Comparison of ENCODE assay signal across 8 mouse cellular contexts in the genomic region with DNA sequence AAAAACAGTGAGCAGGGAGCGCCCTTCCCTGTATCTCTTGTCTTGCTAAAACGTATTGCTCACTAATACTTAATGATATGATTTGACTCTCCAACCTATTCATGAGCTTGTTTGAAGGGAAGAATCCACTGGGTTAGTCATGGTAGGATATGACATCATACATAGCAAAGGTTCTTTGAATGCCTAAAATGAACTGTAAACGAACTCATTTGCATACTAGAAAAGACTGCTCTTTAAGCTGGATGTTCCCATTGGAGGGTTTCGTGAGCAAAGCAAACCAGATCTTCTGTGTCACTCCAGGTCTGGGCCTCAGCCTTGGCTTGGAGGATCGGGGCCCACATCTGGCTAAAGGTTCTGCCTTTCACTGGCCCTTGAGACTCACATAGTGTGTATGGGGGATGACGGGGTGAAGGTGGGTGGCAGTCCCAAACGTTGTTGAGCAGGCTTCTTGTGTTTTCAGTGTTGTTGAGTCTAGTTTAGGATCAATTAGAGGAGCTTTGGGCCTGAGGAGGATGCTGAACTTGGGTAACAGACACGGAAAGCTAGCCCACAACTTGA. TPM values are rescaled to one million over a fixed set of nuclear protein-coding genes. Genes with fewer than 3 reads are reported as not detected.
DNase-seq lines count a peak whose midpoint lies in the region; ATAC-seq and TF ChIP-seq lines count a peak whose summit lies in the region.

No protein-coding gene starts in this region.

- H3K9ac ChIP-seq in heart, embryonic 14.5 days (ENCODE audit: low read length), result no peak overlapping the region
- peak overlapping the region; percentile 65 for H3K9ac ChIP-seq in CH12.LX (ENCODE audit: insufficient read depth, low read depth)
- H3K9ac ChIP-seq in forebrain, embryonic 11.5 days (ENCODE audit: low read length), result no peak overlapping the region
- H3K9ac ChIP-seq in limb, embryonic 14.5 days (ENCODE audit: low read depth, low read length, severe bottlenecking), result no peak overlapping the region

- H3K4me2 ChIP-seq in heart, embryonic 14.5 days (ENCODE audit: low read length), result peak overlapping the region; percentile 95; the same call in 1 of the 2 replicates
- peak overlapping the region; percentile 41 for H3K4me2 ChIP-seq in CH12.LX (ENCODE audit: insufficient read depth, low read depth, poor library complexity, severe bottlenecking)
- H3K4me2 ChIP-seq in forebrain, embryonic 11.5 days (ENCODE audit: low read depth, low read length, severe bottlenecking), result no peak overlapping the region
- no peak overlapping the region; the same call in 1 of the 2 replicates for H3K4me2 ChIP-seq in limb, embryonic 14.5 days (replicated peaks; ENCODE audit: low read depth, low read length, severe bottlenecking)

- WGBS in heart, embryonic 14.5 days, result 58% methylated on average over 8 of the region's 8 CpGs
- 62% methylated on average over 8 of the region's 8 CpGs for WGBS in forebrain, embryonic 11.5 days
- WGBS in limb, embryonic 14.5 days, result 63% methylated on average over 8 of the region's 8 CpGs

- intact Hi-C loops in left cerebral cortex, postnatal 36 days (cut with DNase I), result loop anchor here (1.0 kb wide), 1 partner anchor 50 kb away; no protein-coding TSS in a partner anchor

- H3K4me3 ChIP-seq in heart, embryonic 14.5 days (ENCODE audit: control insufficient read depth in 1 of 2, insufficient read depth in 1 of 2, low read depth in 1 of 2, low read length in 2 of 2), result peak overlapping the region in 1 of 2 experiments; percentile 82; a peak in 1 of 4 replicates
- H3K4me3 ChIP-seq in CH12.LX (replicated peaks in 1 of 3; ENCODE audit: low read depth in 2 of 3, low read length in 2 of 3, poor library complexity in 1 of 3), result peak overlapping the region; percentile 31 to 83 (median 49)
- H3K4me3 ChIP-seq in forebrain, embryonic 11.5 days (ENCODE audit: low read depth, low read length), result no peak overlapping the region
- 0 out of 2 replicates have a peak overlapping the region, but pooled peaks have one; percentile 74 for H3K4me3 ChIP-seq in limb, embryonic 14.5 days (replicated peaks; ENCODE audit: low read length)

- no peaks in the 10 kb centered on the region for H3K9me3 ChIP-seq in heart, embryonic 14.5 days (ENCODE audit: control insufficient read depth, low read length)
- no peaks in the 10 kb centered on the region for H3K9me3 ChIP-seq in CH12.LX (replicated peaks; ENCODE audit: low read length)
- no peaks in the 10 kb centered on the region for H3K9me3 ChIP-seq in forebrain, embryonic 11.5 days (ENCODE audit: control insufficient read depth, low read length)
- no peaks in the 10 kb centered on the region for H3K9me3 ChIP-seq in limb, embryonic 14.5 days (ENCODE audit: control insufficient read depth, low read length)

- DNase-seq in heart, adult 9 months (ENCODE audit: low spot score in 2 of 2), result no peak
- peak; percentile 66 for DNase-seq in CH12.LX (ENCODE audit: extremely low read depth)
- DNase-seq in forebrain, embryonic 11.5 days (ENCODE audit: low spot score), result no peak
- no peak for DNase-seq in limb, embryonic 14.5 days (ENCODE audit: low spot score)
- DNase-seq in left cerebral cortex, postnatal 36 days (ENCODE audit: low spot score in 2 of 2), result no peak
- DNase-seq in right cerebral cortex, postnatal 36 days (ENCODE audit: low spot score in 2 of 2), result no peak
- no peak for DNase-seq in thymus, adult 18-20 months

- no peaks in the 10 kb centered on the region for H3K27me3 ChIP-seq in heart, embryonic 14.5 days (ENCODE audit: control insufficient read depth, insufficient read depth, low read length)
- no peaks in the 10 kb centered on the region for H3K27me3 ChIP-seq in CH12.LX (replicated peaks)
- no peaks in the 10 kb centered on the region for H3K27me3 ChIP-seq in forebrain, embryonic 11.5 days (ENCODE audit: control insufficient read depth, insufficient read depth, low read length)
- H3K27me3 ChIP-seq in limb, embryonic 14.5 days (ENCODE audit: control insufficient read depth, insufficient read depth, low read length), result no peaks in the 10 kb centered on the region

- peaks cover 43% of the 10 kb centered on the region for H3K79me2 ChIP-seq in CH12.LX (replicated peaks; ENCODE audit: control insufficient read depth, extremely low read depth, insufficient read depth, poor library complexity, severe bottlenecking)

- TF ChIP-seq RAD21 in CH12.LX (IDR thresholded peaks at IDR 0.05; ENCODE audit: low read depth, low read length), result no peak

- no peaks in the 10 kb centered on the region for H3K36me3 ChIP-seq in heart, embryonic 14.5 days (ENCODE audit: control insufficient read depth, insufficient read depth, low read length)
- H3K36me3 ChIP-seq in CH12.LX (replicated peaks in 1 of 2; ENCODE audit: control insufficient read depth in 1 of 2, insufficient read depth in 1 of 2, low read length in 1 of 2), result peaks cover 4 to 16% of the 10 kb centered on the region in 2 experiments
- H3K36me3 ChIP-seq in forebrain, embryonic 11.5 days (ENCODE audit: control insufficient read depth, insufficient read depth, low read length), result no peaks in the 10 kb centered on the region
- no peaks in the 10 kb centered on the region for H3K36me3 ChIP-seq in limb, embryonic 14.5 days (ENCODE audit: control insufficient read depth, insufficient read depth, low read length)

- no peak for TF ChIP-seq EP300 in CH12.LX (IDR thresholded peaks at IDR 0.05; ENCODE audit: low read length)

- dilution Hi-C loops in CH12.LX (cut with MboI; ENCODE audit: extremely low pct_ligation_motif_present, extremely low pct_unique_long_range_greater_than_20kb, low sequenced_read_pairs), result no loop called here

- no peak overlapping the region for H3K27ac ChIP-seq in heart, embryonic 14.5 days (replicated peaks in 1 of 2; ENCODE audit: control insufficient read depth in 1 of 2, insufficient read depth in 1 of 2, low read depth in 2 of 2, low read length in 2 of 2)
- H3K27ac ChIP-seq in CH12.LX (ENCODE audit: insufficient read depth, low read depth), result peak overlapping the region; percentile 77
- H3K27ac ChIP-seq in forebrain, embryonic 11.5 days (ENCODE audit: low read depth, low read length), result no peak overlapping the region
- H3K27ac ChIP-seq in limb, embryonic 14.5 days (replicated peaks; ENCODE audit: low read depth, low read length), result no peak overlapping the region

- peaks cover 31 to 37% of the 10 kb centered on the region in 2 experiments for H3K4me1 ChIP-seq in heart, embryonic 14.5 days (ENCODE audit: control insufficient read depth in 2 of 2, insufficient read depth in 2 of 2, low read length in 2 of 2)
- peaks cover 21 to 33% of the 10 kb centered on the region in 2 experiments for H3K4me1 ChIP-seq in CH12.LX (ENCODE audit: control insufficient read depth in 1 of 2, insufficient read depth in 2 of 2)
- H3K4me1 ChIP-seq in forebrain, embryonic 11.5 days (replicated peaks; ENCODE audit: control insufficient read depth, insufficient read depth, low read length), result peaks cover 8% of the 10 kb centered on the region; the same call in 1 of the 2 replicates
- H3K4me1 ChIP-seq in limb, embryonic 14.5 days (ENCODE audit: control insufficient read depth, insufficient read depth, low read length), result peaks cover 10% of the 10 kb centered on the region

- TF ChIP-seq POLR2A in CH12.LX (IDR thresholded peaks at IDR 0.05; ENCODE audit: low read depth, low read length), result no peak
- no peak for TF ChIP-seq POLR2A in limb, embryonic 14.5 days (IDR thresholded peaks at IDR 0.05; ENCODE audit: borderline replicate concordance, extremely low read depth, insufficient read depth, insufficient read length)

- in situ Hi-C loops in CH12.LX (cut with MboI; ENCODE audit: low pct_ligation_motif_present, low pct_unique_long_range_greater_than_20kb, low sequenced_read_pairs), result no loop called here

- no peak for ATAC-seq in heart, embryonic 14.5 days (ENCODE audit: insufficient number of reproducible peaks, insufficient read depth, low FRiP score, low read depth)
- peak; percentile 53; the same call in 1 of the 2 replicates for ATAC-seq in forebrain, embryonic 11.5 days (replicated peaks; ENCODE audit: low FRiP score)
- no peak for ATAC-seq in limb, embryonic 14.5 days (ENCODE audit: low FRiP score, low read depth)

- TF ChIP-seq CTCF in CH12.LX (conservative IDR thresholded peaks at IDR 0.05 in 1 of 2, IDR thresholded peaks at IDR 0.05 in 1 of 2; ENCODE audit: low read depth in 2 of 2, low read length in 2 of 2), result no peak

TF ChIP-seq in CH12.LX, 34 proteins besides CTCF, POLR2A, EP300 and RAD21 (continues in another document):
- no peak for TF ChIP-seq CHD1 (IDR thresholded peaks at IDR 0.05; ENCODE audit: low read depth, low read length)
- TF ChIP-seq JUN (IDR thresholded peaks at IDR 0.05; ENCODE audit: insufficient read depth, low read depth, low read length), result peak; percentile 44; the same call in 1 of the 2 replicates
- no peak; the same call in 1 of the 2 replicates for TF ChIP-seq JUND (conservative IDR thresholded peaks at IDR 0.05; ENCODE audit: low read depth, low read length)
- TF ChIP-seq NRF1 (IDR thresholded peaks at IDR 0.05; ENCODE audit: low read depth, low read length), result no peak
- no peak for TF ChIP-seq UBTF (IDR thresholded peaks at IDR 0.05; ENCODE audit: low read depth, low read length)
- no peak for TF ChIP-seq USF2 (conservative IDR thresholded peaks at IDR 0.05; ENCODE audit: low read depth, low read length)
- TF ChIP-seq PAX5 (IDR thresholded peaks at IDR 0.05; ENCODE audit: low read length), result no peak
- TF ChIP-seq SIN3A (IDR thresholded peaks at IDR 0.05; ENCODE audit: low read length), result no peak
- TF ChIP-seq ZMIZ1 (IDR thresholded peaks at IDR 0.05; ENCODE audit: low read depth, low read length), result no peak
- 0 out of 2 replicates have a peak, but pooled peaks have one; percentile 34 for TF ChIP-seq TBP (conservative IDR thresholded peaks at IDR 0.05; ENCODE audit: low read depth, low read length)
- TF ChIP-seq ELF1 (IDR thresholded peaks at IDR 0.05; ENCODE audit: low read depth, low read length), result no peak
- no peak for TF ChIP-seq SMC3 (IDR thresholded peaks at IDR 0.05; ENCODE audit: low read depth, low read length)
- no peak for TF ChIP-seq ZNF384 (IDR thresholded peaks at IDR 0.05; ENCODE audit: low read depth, low read length)
- TF ChIP-seq KAT2A (IDR thresholded peaks at IDR 0.05; ENCODE audit: insufficient replicate concordance, low read length), result no peak
- TF ChIP-seq MXI1 (IDR thresholded peaks at IDR 0.05; ENCODE audit: low read depth, low read length), result no peak
- no peak for TF ChIP-seq MYC (IDR thresholded peaks at IDR 0.05; ENCODE audit: low read depth, low read length)

RNA-seq across cellular contexts. Expression of a gene that starts 0.5 kb away (rescaled TPM):
- 12.6 and 14.5 TPM in 2 replicates for polyA plus RNA-seq in heart, embryonic 14.5 days (2014; fragmentation: Nextera tagmentation; extraction: Ambion mirVana)
- total RNA-seq in CH12.LX (2012; rRNA removed) (149 and 185 TPM in 2 replicates), CH12.LX (2014; rRNA removed) (84.0 and 86.5 TPM in 2 replicates)
- 143 and 170 TPM in 2 replicates for polyA plus RNA-seq in CH12.LX (2012; ENCODE audit: insufficient read length, low read depth)
- polyA plus RNA-seq in forebrain, embryonic 11.5 days (2014; fragmentation: Nextera tagmentation; extraction: Ambion mirVana), result 23.0 and 26.2 TPM in 2 replicates
- polyA plus RNA-seq in limb, embryonic 14.5 days (2012; rRNA removed), result 51.1 and 61.1 TPM in 2 replicates
- 20.8 and 23.0 TPM in 2 replicates for polyA plus RNA-seq in limb, embryonic 14.5 days (2014; fragmentation: Nextera tagmentation; extraction: Ambion mirVana)
- 100 to 1,000 TPM; 104 to 107 TPM for total RNA-seq in left cerebral cortex, postnatal 36 days (2021)

Comparison
In these comparisons a context has a peak if more than half of its experiments do, and no peak if none do; other contexts are left out.
1. H3K4me2 ChIP-seq: peak in heart, embryonic 14.5 days (single experiment) and CH12.LX (single experiment); none in forebrain, embryonic 11.5 days (single experiment) and limb, embryonic 14.5 days (single experiment).